Mouse (Mus musculus) liver, postnatal 0 days (tissue): ENCODE measurements around the gene Ppil4.

Source experiments
- CTCF ChIP-seq: sonication (generic); IDR thresholded peaks from 2 replicates; pipeline ENCODE4 v1.5.1; 2016; ENCODE audit warnings: antibody characterized with exemption, low read depth
- EP300 ChIP-seq: IDR thresholded peaks from 2 replicates; pipeline ENCODE4 v1.6.1; 2016; ENCODE audit warnings: antibody characterized with exemption, low read depth, mild to moderate bottlenecking

- TF ChIP-seq CTCF: no peak
- no peak for TF ChIP-seq EP300
Observed at GRCm38 (mm10) chr10:7824663-7825280, 32.1 kb downstream of the Ppil4 start.
